Mouse (Mus musculus) heart, embryonic 13.5 days (tissue): ENCODE data around the gene Dcdc2c. TPM values are rescaled to one million over a fixed set of nuclear protein-coding genes. Genes with fewer than 3 reads are reported as not detected.

Source experiments
- ATAC-seq: fragments of 200-750 bp; cut with Nextera tagmentation; 2 replicates; pipeline ENCODE4 v1.8.0; 2017; ENCODE audit warnings: moderate TSS enrichment; ENCODE audit not compliant: insufficient number of reproducible peaks, low FRiP score, low TSS enrichment; ENCODE audit errors: extremely low read depth
- H3K27ac ChIP-seq: fragments of 300-500 bp; sonication (generic); replicated peaks from 2 replicates; pipeline ENCODE4 v1.5.1; 2015; ENCODE audit warnings: moderate library complexity, mild to moderate bottlenecking, inconsistent platforms
- H3K27me3 ChIP-seq: fragments of 300-500 bp; sonication (generic); replicated peaks from 2 replicates; pipeline ENCODE4 v1.6.1; 2015; ENCODE audit warnings: mild to moderate bottlenecking, inconsistent platforms
- H3K36me3 ChIP-seq: fragments of 300-500 bp; sonication (generic); 2 replicates; pipeline ENCODE4 v1.6.1; 2015; ENCODE audit warnings: mild to moderate bottlenecking, inconsistent platforms
- H3K4me1 ChIP-seq: fragments of 300-500 bp; sonication (generic); 2 replicates; pipeline ENCODE4 v1.6.1; 2015; ENCODE audit warnings: inconsistent platforms
- H3K4me2 ChIP-seq: fragments of 300-500 bp; sonication (generic); 2 replicates; pipeline ENCODE4 v1.6.1; 2015; ENCODE audit warnings: inconsistent platforms, mild to moderate bottlenecking, moderate library complexity
- H3K4me3 ChIP-seq: fragments of 300-500 bp; sonication (generic); 2 replicates; pipeline ENCODE4 v1.5.1; 2015; ENCODE audit warnings: moderate library complexity, mild to moderate bottlenecking, inconsistent platforms
- H3K9ac ChIP-seq: fragments of 300-500 bp; sonication (generic); 2 replicates; pipeline ENCODE4 v1.6.1; 2015; ENCODE audit warnings: inconsistent platforms, mild to moderate bottlenecking, moderate library complexity
- H3K9me3 ChIP-seq: fragments of 300-500 bp; sonication (generic); 2 replicates; pipeline ENCODE4 v1.6.1; 2016; ENCODE audit warnings: inconsistent platforms
- WGBS: fragments of 180-500 bp; shearing (Covaris S2); methylation state at CpG from one replicate; pipeline ENCODE4 v1.1.7; 2015; ENCODE audit warnings: mixed read lengths; 5-methylcytosine and 5-hydroxymethylcytosine counted together
- polyA plus RNA-seq: library from polyadenylated mRNA; unstranded; fragments of >200 nt; fragmentation: Nextera tagmentation; extraction: Ambion mirVana; gene quantifications from 2 replicates; pipeline ENCODE4 v1.2.1, GENCODE M21; 2015

Dcdc2c gene
- not detected in 2 replicates for polyA plus RNA-seq

- no peak for ATAC-seq
- H3K9ac ChIP-seq = no peak within 1 kb of the TSS
- WGBS = 59% methylated on average over 15 of the region's 15 CpGs
- peak within 1 kb of the TSS; percentile 59 for H3K4me2 ChIP-seq
- H3K27ac ChIP-seq = no peak within 1 kb of the TSS
- no peaks in the 10 kb centered on the region for H3K36me3 ChIP-seq
- peaks cover 18% of the 10 kb centered on the region; the same call in 1 of the 2 replicates for H3K27me3 ChIP-seq
- peaks cover 6% of the 10 kb centered on the region; the same call in 1 of the 2 replicates for H3K4me1 ChIP-seq
- H3K9me3 ChIP-seq = no peaks in the 10 kb centered on the region
- peak within 1 kb of the TSS; percentile 22 for H3K4me3 ChIP-seq
These were observed at the start of gene Dcdc2c for GRCm38 (mm10) chr12:28552299-28552698. Gene Dcdc2c, minus strand, starts transcription at chr12:28552399.

- no peak for ATAC-seq
- 40% methylated on average over 2 of the region's 2 CpGs for WGBS
- no peak overlapping the region for H3K9ac ChIP-seq
These were observed 46.4 kb upstream of the Dcdc2c start for GRCm38 (mm10) chr12:28598526-28598991.

GRCm38 (mm10) chr12:28598110-28598509, 45.9 kb upstream of the Dcdc2c start:
- Histone ChIP-seq H3K27ac (no peak overlapping the region), H3K4me2 (no peak overlapping the region), H3K9me3 (no peaks in the 10 kb centered on the region), H3K4me3 (no peak overlapping the region), H3K4me1 (peaks cover 16% of the 10 kb centered on the region), H3K27me3 (peaks cover 7% of the 10 kb centered on the region; the same call in 1 of the 2 replicates), H3K9ac (no peak overlapping the region), H3K36me3 (no peaks in the 10 kb centered on the region)
- ATAC-seq = no peak
- 37% methylated on average over 3 of the region's 3 CpGs for WGBS

More at GRCm38 (mm10) chr12:28598526-28598991, 46.4 kb upstream of the Dcdc2c start:
- no peak overlapping the region for H3K4me2 ChIP-seq
- H3K4me1 ChIP-seq = peaks cover 16% of the 10 kb centered on the region
- H3K9me3 ChIP-seq = no peaks in the 10 kb centered on the region
- no peak overlapping the region for H3K27ac ChIP-seq
- H3K4me3 ChIP-seq = no peak overlapping the region
- H3K27me3 ChIP-seq = peaks cover 9% of the 10 kb centered on the region; the same call in 1 of the 2 replicates
- no peaks in the 10 kb centered on the region for H3K36me3 ChIP-seq

GRCm38 (mm10) chr12:28597699-28598098, 45.5 kb upstream of the Dcdc2c start:
- H3K4me1 ChIP-seq = peaks cover 16% of the 10 kb centered on the region
- no peaks in the 10 kb centered on the region for H3K9me3 ChIP-seq
- no peak overlapping the region for H3K4me3 ChIP-seq
- 55% methylated on average over 9 of the region's 9 CpGs for WGBS
- H3K27ac ChIP-seq = no peak overlapping the region
- no peak overlapping the region for H3K4me2 ChIP-seq
- no peak for ATAC-seq
- no peaks in the 10 kb centered on the region for H3K36me3 ChIP-seq
- H3K9ac ChIP-seq = no peak overlapping the region
- H3K27me3 ChIP-seq = peaks cover 7% of the 10 kb centered on the region; the same call in 1 of the 2 replicates

- H3K9ac ChIP-seq = no peak overlapping the region
- peaks cover 7% of the 10 kb centered on the region; the same call in 1 of the 2 replicates for H3K27me3 ChIP-seq
- peaks cover 12% of the 10 kb centered on the region for H3K4me1 ChIP-seq
- no peaks in the 10 kb centered on the region for H3K9me3 ChIP-seq
- ATAC-seq = no peak
- no peak overlapping the region for H3K4me3 ChIP-seq
- H3K36me3 ChIP-seq = no peaks in the 10 kb centered on the region
- H3K4me2 ChIP-seq = no peak overlapping the region
- H3K27ac ChIP-seq = no peak overlapping the region
These were observed 44.7 kb upstream of the Dcdc2c start for GRCm38 (mm10) chr12:28596851-28597250.

- no peaks in the 10 kb centered on the region for H3K9me3 ChIP-seq
- H3K27me3 ChIP-seq = peaks cover 29% of the 10 kb centered on the region
- H3K9ac ChIP-seq = no peak overlapping the region
- H3K4me1 ChIP-seq = peaks cover 14% of the 10 kb centered on the region
- H3K27ac ChIP-seq = no peak overlapping the region
- no peak overlapping the region for H3K4me3 ChIP-seq
- ATAC-seq = no peak
- H3K36me3 ChIP-seq = no peaks in the 10 kb centered on the region
- H3K4me2 ChIP-seq = no peak overlapping the region
- WGBS = 33% methylated on average over 13 of the region's 13 CpGs
These were observed 38.2 kb upstream of the Dcdc2c start for GRCm38 (mm10) chr12:28590428-28590827.

GRCm38 (mm10) chr12:28589090-28589868, 37.1 kb upstream of the Dcdc2c start:
- H3K27ac ChIP-seq = no peak overlapping the region
- 8% methylated on average over 23 of the region's 24 CpGs for WGBS

GRCm38 (mm10) chr12:28587949-28588348, 35.8 kb upstream of the Dcdc2c start:
- no peaks in the 10 kb centered on the region for H3K36me3 ChIP-seq
- H3K9ac ChIP-seq = no peak overlapping the region
- 77% methylated on average over 6 of the region's 6 CpGs for WGBS
- no peak overlapping the region for H3K4me2 ChIP-seq
- H3K9me3 ChIP-seq = no peaks in the 10 kb centered on the region
- ATAC-seq = no peak
- H3K27me3 ChIP-seq = peaks cover 29% of the 10 kb centered on the region
- H3K4me3 ChIP-seq = no peak overlapping the region
- H3K4me1 ChIP-seq = peaks cover 14% of the 10 kb centered on the region
- H3K27ac ChIP-seq = no peak overlapping the region

More at GRCm38 (mm10) chr12:28589090-28589868, 37.1 kb upstream of the Dcdc2c start:
- H3K9ac ChIP-seq = peak overlapping the region; percentile 76
- peaks cover 14% of the 10 kb centered on the region for H3K4me1 ChIP-seq
- H3K4me2 ChIP-seq = peak overlapping the region; percentile 78
- no peak; the same call in 1 of the 2 replicates for ATAC-seq
- peaks cover 29% of the 10 kb centered on the region for H3K27me3 ChIP-seq
- peak overlapping the region; percentile 55 for H3K4me3 ChIP-seq
- no peaks in the 10 kb centered on the region for H3K36me3 ChIP-seq
- no peaks in the 10 kb centered on the region for H3K9me3 ChIP-seq

- WGBS = 58% methylated on average over 3 of the region's 3 CpGs
- ATAC-seq = no peak
- Histone ChIP-seq H3K9me3 (no peaks in the 10 kb centered on the region), H3K27ac (no peak overlapping the region), H3K4me1 (peaks cover 2% of the 10 kb centered on the region; the same call in 1 of the 2 replicates), H3K4me2 (no peak overlapping the region), H3K27me3 (peaks cover 13% of the 10 kb centered on the region), H3K9ac (no peak overlapping the region), H3K36me3 (no peaks in the 10 kb centered on the region), H3K4me3 (no peak overlapping the region)
These were observed 31.8 kb upstream of the Dcdc2c start for GRCm38 (mm10) chr12:28584036-28584435.

GRCm38 (mm10) chr12:28582423-28582822, 30.2 kb upstream of the Dcdc2c start, which contains the start of gene Allc:
Gene Allc, minus strand, starts transcription at chr12:28582523.
- H3K36me3 ChIP-seq = no peaks in the 10 kb centered on the region
- no peaks in the 10 kb centered on the region for H3K9me3 ChIP-seq
- H3K4me2 ChIP-seq = no peak within 1 kb of the TSS
- H3K27ac ChIP-seq = no peak within 1 kb of the TSS
- no peak within 1 kb of the TSS for H3K4me3 ChIP-seq
- H3K4me1 ChIP-seq = no peaks in the 10 kb centered on the region
- no peak for ATAC-seq
- no peaks in the 10 kb centered on the region; the same call in 1 of the 2 replicates for H3K27me3 ChIP-seq
- no peak within 1 kb of the TSS for H3K9ac ChIP-seq
- WGBS = 75% methylated on average over 8 of the region's 8 CpGs

- H3K27me3 ChIP-seq = no peaks in the 10 kb centered on the region
- no peak overlapping the region for H3K27ac ChIP-seq
- no peaks in the 10 kb centered on the region for H3K4me1 ChIP-seq
- H3K4me3 ChIP-seq = no peak overlapping the region
- no peak overlapping the region for H3K9ac ChIP-seq
- WGBS = 30% methylated on average over 4 of the region's 4 CpGs
- H3K9me3 ChIP-seq = no peaks in the 10 kb centered on the region
- no peak for ATAC-seq
- H3K36me3 ChIP-seq = no peaks in the 10 kb centered on the region
- H3K4me2 ChIP-seq = no peak overlapping the region
These were observed 26.9 kb upstream of the Dcdc2c start for GRCm38 (mm10) chr12:28579132-28579531.
